Mouse (Mus musculus): ENCODE data around the gene Nckap5. TPM values are rescaled to one million over a fixed set of nuclear protein-coding genes. Genes with fewer than 3 reads are reported as not detected.
"Not testable (repeated sequence)": the region's sequence is repeated elsewhere in the genome, so short reads cannot be mapped to it uniquely, and the experiment has no call there.

Nckap5 gene
- polyA plus RNA-seq, 1 experiment from 2014 or later, result 22.1 TPM

GRCm38 (mm10) chr1:126822246-126822645 is 8.4 kb downstream of the Nckap5 start:
- Histone ChIP-seq H3K27ac (no peak overlapping the region), H3K4me1 (peaks cover 13% of the 10 kb centered on the region), H3K9me3 (replicated peaks) (no peaks in the 10 kb centered on the region), H3K36me3 (ENCODE audit: poor library complexity, severe bottlenecking) (no peaks in the 10 kb centered on the region), H3K4me2 (no peak overlapping the region), H3K9ac (no peak overlapping the region), H3K27me3 (no peaks in the 10 kb centered on the region), H3K4me3 (no peak overlapping the region)
- no peak for ATAC-seq
- 89% methylated on average over 6 of the region's 6 CpGs for WGBS

GRCm38 (mm10) chr1:126817381-126818034 is 13.1 kb downstream of the Nckap5 start:
- no peak overlapping the region for H3K4me2 ChIP-seq
- no peaks in the 10 kb centered on the region for H3K9me3 ChIP-seq (replicated peaks)
- no peaks in the 10 kb centered on the region for H3K27me3 ChIP-seq
- peaks cover 9% of the 10 kb centered on the region for H3K4me1 ChIP-seq
- H3K27ac ChIP-seq, result no peak overlapping the region
- no peak for ATAC-seq
- no peaks in the 10 kb centered on the region; the same call in 1 of the 2 replicates for H3K36me3 ChIP-seq (ENCODE audit: poor library complexity, severe bottlenecking)
- H3K9ac ChIP-seq, result no peak overlapping the region
- WGBS, result 41% methylated on average over 9 of the region's 9 CpGs
- H3K4me3 ChIP-seq, result no peak overlapping the region

DNA sequence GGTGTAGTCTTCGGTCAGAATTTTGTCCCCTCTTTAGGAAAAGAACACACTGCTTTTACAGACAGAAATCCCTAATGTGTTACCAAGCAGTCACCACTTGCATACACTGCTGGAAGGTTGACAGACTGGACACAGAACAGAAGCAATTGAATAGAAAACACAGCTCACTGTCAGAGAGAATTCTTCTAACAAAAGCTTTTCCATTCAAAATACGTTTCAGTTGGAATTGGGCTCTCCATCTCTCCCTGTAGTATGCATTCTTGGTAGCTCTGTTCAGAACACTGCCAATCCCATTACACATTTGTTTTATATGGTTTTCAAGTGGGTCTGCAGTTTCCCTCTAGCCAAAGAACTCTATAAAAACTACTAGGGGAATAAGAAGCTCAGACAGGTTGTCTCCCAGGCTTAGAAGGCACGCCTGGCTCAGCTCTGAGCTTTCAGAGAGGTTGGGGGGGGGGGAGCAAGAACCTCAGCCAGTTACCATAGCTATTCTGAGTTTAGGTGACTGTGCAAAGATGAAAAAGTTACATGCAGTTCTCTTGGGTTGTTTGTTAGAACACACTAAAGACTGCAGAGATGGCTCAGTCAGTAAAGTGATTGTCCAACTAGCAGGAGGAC is 23.5 kb downstream of the Nckap5 start:
- no peaks in the 10 kb centered on the region for H3K27me3 ChIP-seq
- no peak overlapping the region for H3K9ac ChIP-seq
- no peak overlapping the region for H3K4me3 ChIP-seq
- peaks cover 29% of the 10 kb centered on the region for H3K4me1 ChIP-seq
- peak; percentile 63 for ATAC-seq
- no peaks in the 10 kb centered on the region for H3K36me3 ChIP-seq (ENCODE audit: poor library complexity, severe bottlenecking)
- 48% methylated on average over 3 of the region's 3 CpGs for WGBS
- no peak overlapping the region for H3K4me2 ChIP-seq
- peak overlapping the region; percentile 42 for H3K27ac ChIP-seq
- H3K9me3 ChIP-seq (replicated peaks), result no peaks in the 10 kb centered on the region

GRCm38 (mm10) chr1:126806548-126806947 is 24.1 kb downstream of the Nckap5 start:
- no peak for ATAC-seq
- H3K4me1 ChIP-seq, result peaks cover 33% of the 10 kb centered on the region
- 69% methylated on average over 7 of the region's 7 CpGs for WGBS
- H3K36me3 ChIP-seq (ENCODE audit: poor library complexity, severe bottlenecking), result no peaks in the 10 kb centered on the region
- H3K9me3 ChIP-seq (replicated peaks), result no peaks in the 10 kb centered on the region
- H3K27me3 ChIP-seq, result no peaks in the 10 kb centered on the region
- H3K27ac ChIP-seq, result no peak overlapping the region; the same call in 1 of the 2 replicates
- H3K9ac ChIP-seq, result no peak overlapping the region
- no peak overlapping the region for H3K4me2 ChIP-seq
- no peak overlapping the region for H3K4me3 ChIP-seq

DNA sequence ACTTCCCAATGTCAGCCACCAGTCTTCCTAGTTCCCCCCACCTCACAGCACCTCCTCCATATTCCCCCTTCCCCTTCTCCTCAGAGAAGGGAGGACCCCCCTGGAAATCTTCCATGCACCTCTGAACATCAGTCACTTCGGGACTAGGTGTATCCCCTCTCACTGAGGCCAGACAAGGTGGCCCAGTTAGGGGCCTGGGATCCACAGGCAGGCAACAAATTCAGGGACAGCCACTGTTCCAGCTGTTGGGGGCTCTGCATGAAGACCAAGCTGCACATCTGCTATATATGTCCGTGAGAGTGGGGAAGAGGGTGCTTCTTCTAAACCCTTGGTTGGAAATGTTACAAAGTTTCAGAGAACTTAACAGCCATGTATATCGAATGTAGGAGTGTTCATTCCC is 28.2 kb downstream of the Nckap5 start:
- H3K4me1 ChIP-seq, result peaks cover 29% of the 10 kb centered on the region
- no peak for ATAC-seq
- no peaks in the 10 kb centered on the region for H3K27me3 ChIP-seq
- H3K27ac ChIP-seq, result no peak overlapping the region
- no peaks in the 10 kb centered on the region for H3K9me3 ChIP-seq (replicated peaks)
- whole genome bisulfite sequencing, result 89% methylated on average over 3 of the region's 3 CpGs
- H3K9ac ChIP-seq, result no peak overlapping the region
- no peak overlapping the region for H3K4me2 ChIP-seq
- H3K36me3 ChIP-seq (ENCODE audit: poor library complexity, severe bottlenecking), result no peaks in the 10 kb centered on the region
- H3K4me3 ChIP-seq, result no peak overlapping the region

DNA sequence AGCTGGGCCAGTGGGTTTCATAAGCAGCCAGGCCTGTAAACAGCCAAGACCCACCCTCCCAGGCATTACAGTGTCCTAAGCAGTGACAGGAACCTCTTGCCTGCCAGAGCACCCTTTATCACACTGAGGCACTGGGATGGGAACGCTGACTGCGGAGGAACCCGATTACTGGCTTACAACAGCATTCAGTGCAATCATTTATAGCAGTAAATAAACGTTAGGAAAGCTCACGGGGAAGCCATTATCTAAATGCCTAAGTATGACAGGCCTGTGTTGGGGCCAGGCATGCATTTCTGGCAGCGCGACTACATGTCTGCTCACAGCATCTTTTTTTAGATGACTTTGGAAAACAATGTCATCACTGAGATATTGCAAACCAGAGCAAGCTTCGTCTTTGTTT is 28.9 kb downstream of the Nckap5 start:
- H3K27me3 ChIP-seq, result no peaks in the 10 kb centered on the region
- no peak overlapping the region for H3K27ac ChIP-seq
- peak; percentile 30; the same call in 1 of the 2 replicates for ATAC-seq
- H3K4me1 ChIP-seq, result peaks cover 22% of the 10 kb centered on the region
- WGBS, result 69% methylated on average over 8 of the region's 8 CpGs
- H3K9ac ChIP-seq, result no peak overlapping the region
- H3K4me2 ChIP-seq, result no peak overlapping the region
- no peak overlapping the region for H3K4me3 ChIP-seq
- H3K36me3 ChIP-seq (ENCODE audit: poor library complexity, severe bottlenecking), result no peaks in the 10 kb centered on the region
- no peaks in the 10 kb centered on the region for H3K9me3 ChIP-seq (replicated peaks)

- H3K27me3 ChIP-seq, result no peaks in the 10 kb centered on the region
- peak; percentile 81 for ATAC-seq
- H3K9me3 ChIP-seq (replicated peaks), result no peaks in the 10 kb centered on the region
- WGBS, result 68% methylated on average over 11 of the region's 11 CpGs
- H3K27ac ChIP-seq, result no peak overlapping the region
- 0 out of 2 replicates have a peak overlapping the region, but pooled peaks have one; percentile 7 for H3K4me2 ChIP-seq
- peaks cover 19% of the 10 kb centered on the region for H3K4me1 ChIP-seq
- no peak overlapping the region for H3K4me3 ChIP-seq
- H3K9ac ChIP-seq, result no peak overlapping the region
- no peaks in the 10 kb centered on the region for H3K36me3 ChIP-seq (ENCODE audit: poor library complexity, severe bottlenecking)
Measured at GRCm38 (mm10) chr1:126799379-126799798, 31.2 kb downstream of the Nckap5 start.

GRCm38 (mm10) chr1:126780354-126780941 is 50.2 kb downstream of the Nckap5 start:
- H3K4me1 ChIP-seq; H3K36me3 ChIP-seq (ENCODE audit: poor library complexity, severe bottlenecking); H3K27me3 ChIP-seq; H3K4me3 ChIP-seq; H3K4me2 ChIP-seq; H3K9me3 ChIP-seq (replicated peaks); H3K9ac ChIP-seq; ATAC-seq; H3K27ac ChIP-seq: not testable (repeated sequence)
- WGBS, result no CpG with 5 or more reads among the region's 2 CpGs

- not testable (repeated sequence) for ATAC-seq; H3K4me3 ChIP-seq; H3K4me2 ChIP-seq; H3K27ac ChIP-seq; H3K27me3 ChIP-seq; H3K9ac ChIP-seq; H3K9me3 ChIP-seq (replicated peaks); H3K36me3 ChIP-seq (ENCODE audit: poor library complexity, severe bottlenecking); H3K4me1 ChIP-seq
- WGBS, result no CpG with 5 or more reads among the region's 6 CpGs
Measured at GRCm38 (mm10) chr1:126773947-126774346, 56.7 kb downstream of the Nckap5 start.

GRCm38 (mm10) chr1:126766971-126767370 is 63.6 kb downstream of the Nckap5 start:
- Histone ChIP-seq H3K4me2 (no peak overlapping the region), H3K36me3 (ENCODE audit: poor library complexity, severe bottlenecking) (no peaks in the 10 kb centered on the region), H3K4me3 (no peak overlapping the region), H3K9ac (no peak overlapping the region), H3K27ac (no peak overlapping the region), H3K4me1 (no peaks in the 10 kb centered on the region), H3K27me3 (no peaks in the 10 kb centered on the region), H3K9me3 (replicated peaks) (no peaks in the 10 kb centered on the region)
- ATAC-seq, result no peak
- WGBS, result 36% methylated on average over 1 of the region's 1 CpGs

- H3K4me1 ChIP-seq, result 0 out of 2 replicates have a peak, but pooled peaks cover 4% of the 10 kb centered on the region
- H3K36me3 ChIP-seq (ENCODE audit: poor library complexity, severe bottlenecking), result no peaks in the 10 kb centered on the region
- H3K9ac ChIP-seq, result no peak overlapping the region
- 25% methylated on average over 6 of the region's 6 CpGs for WGBS
- H3K27me3 ChIP-seq, result no peaks in the 10 kb centered on the region
- H3K27ac ChIP-seq, result no peak overlapping the region
- ATAC-seq, result no peak
- H3K9me3 ChIP-seq (replicated peaks), result no peaks in the 10 kb centered on the region
- no peak overlapping the region for H3K4me2 ChIP-seq
- H3K4me3 ChIP-seq, result no peak overlapping the region
Measured at GRCm38 (mm10) chr1:126765506-126766170, 65.0 kb downstream of the Nckap5 start.

DNA sequence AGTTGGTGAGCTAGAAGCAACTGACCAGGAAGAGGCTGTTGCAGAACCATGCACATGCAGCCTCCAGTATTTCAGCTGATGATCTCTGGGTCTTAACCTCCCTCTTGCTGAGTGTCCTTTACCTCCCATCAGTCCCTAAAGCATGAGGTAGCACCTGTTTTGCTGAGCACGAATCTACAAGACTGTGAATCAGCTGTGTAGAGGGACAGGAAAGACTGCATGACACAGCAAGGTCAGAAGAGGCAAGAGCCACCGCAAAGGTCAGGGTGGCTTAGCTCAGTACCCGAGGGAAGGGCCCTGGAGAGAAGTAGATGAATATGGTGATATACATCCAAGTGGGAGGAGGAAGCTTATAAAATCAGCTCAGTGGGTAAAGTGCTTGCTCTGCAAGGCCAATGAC is 66.4 kb downstream of the Nckap5 start:
- Histone ChIP-seq H3K4me2 (no peak overlapping the region), H3K36me3 (ENCODE audit: poor library complexity, severe bottlenecking) (no peaks in the 10 kb centered on the region), H3K9me3 (replicated peaks) (no peaks in the 10 kb centered on the region), H3K4me1 (0 out of 2 replicates have a peak, but pooled peaks cover 4% of the 10 kb centered on the region), H3K27ac (no peak overlapping the region), H3K27me3 (no peaks in the 10 kb centered on the region), H3K4me3 (no peak overlapping the region), H3K9ac (no peak overlapping the region)
- ATAC-seq, result no peak
- 85% methylated on average over 3 of the region's 3 CpGs for WGBS

Measured in forebrain, embryonic 13.5 days (tissue).